Mouse (Mus musculus) erythroblast, embryonic 14.5 days (primary cell): ENCODE measurements around the gene Gm4756. TPM values are rescaled to one million over a fixed set of nuclear protein-coding genes. Genes with fewer than 3 reads are reported as not detected.
A peak's percentile ranks its signal among the peaks of the same experiment; 100 is the strongest.

Experiments used
- H3K27me3 ChIP-seq: 2 replicates; pipeline ENCODE4 v1.6.1; 2012; ENCODE audit warnings: inconsistent platforms; ENCODE audit not compliant: control insufficient read depth
- H3K36me3 ChIP-seq: 2 replicates; pipeline ENCODE4 v1.6.1; 2012; ENCODE audit warnings: mild to moderate bottlenecking, inconsistent platforms; ENCODE audit not compliant: control insufficient read depth
- H3K4me1 ChIP-seq: 2 replicates; pipeline ENCODE4 v1.6.1; 2012; ENCODE audit warnings: inconsistent platforms; ENCODE audit not compliant: control insufficient read depth
- H3K4me3 ChIP-seq: replicated peaks from 2 replicates; pipeline ENCODE3; 2012; ENCODE audit warnings: moderate library complexity, mild to moderate bottlenecking, inconsistent platforms
- H3K9me3 ChIP-seq: 2 replicates; pipeline ENCODE4 v1.6.1; 2012; ENCODE audit warnings: low read length, inconsistent platforms, mixed read lengths; ENCODE audit not compliant: control insufficient read depth
- GATA1 ChIP-seq: IDR thresholded peaks from 2 replicates; pipeline ENCODE4 v1.6.1; 2012; ENCODE audit warnings: low read length, inconsistent platforms, mixed read lengths
- TAL1 ChIP-seq: IDR thresholded peaks from 3 replicates; pipeline ENCODE4 v1.6.1; 2012; ENCODE audit warnings: low read length, inconsistent platforms, mixed read lengths
- polyA plus RNA-seq: library from polyadenylated mRNA; stranded (reverse); fragments of >175 nt; gene quantifications from 2 replicates; pipeline ENCODE4 v1.2.3, GENCODE M21; 2012

Gm4756 gene
- polyA plus RNA-seq, 1 experiment: not detected

GRCm38 (mm10) chr12:72664020-72664734 lies 14.7 kb upstream of the Gm4756 start:
- TF ChIP-seq GATA1: no peak
- no peak for TF ChIP-seq TAL1
- H3K27me3 ChIP-seq: no peaks in the 10 kb centered on the region
- no peaks in the 10 kb centered on the region for H3K9me3 ChIP-seq
- H3K36me3 ChIP-seq: no peaks in the 10 kb centered on the region
- H3K4me3 ChIP-seq: peak overlapping the region; percentile 68
- H3K4me1 ChIP-seq: peaks cover 16% of the 10 kb centered on the region

DNA sequence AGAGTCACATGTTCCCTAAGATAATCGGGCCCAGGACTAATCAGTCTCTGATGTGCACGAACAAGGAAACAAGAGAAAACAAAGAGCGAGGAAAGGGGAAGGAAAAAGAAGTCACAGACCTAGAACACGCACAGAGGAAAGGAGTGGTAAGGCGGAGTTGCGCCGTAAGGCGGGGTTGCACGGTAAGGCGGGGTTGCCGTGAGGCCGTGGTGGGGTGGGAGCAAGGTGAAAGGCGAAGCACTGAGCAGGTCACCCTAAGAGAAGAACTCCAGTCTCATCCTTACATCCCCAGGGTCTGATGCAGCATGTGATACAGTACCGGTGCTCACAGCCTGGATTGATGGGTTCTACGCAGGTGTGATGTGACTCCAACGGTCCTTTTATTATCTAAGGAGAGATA lies 6.3 kb upstream of the Gm4756 start:
- no peak for TF ChIP-seq GATA1
- TF ChIP-seq TAL1: no peak
- H3K27me3 ChIP-seq: no peaks in the 10 kb centered on the region
- no peaks in the 10 kb centered on the region; the same call in 1 of the 2 replicates for H3K36me3 ChIP-seq
- H3K9me3 ChIP-seq: no peaks in the 10 kb centered on the region
- H3K4me3 ChIP-seq: no peak overlapping the region
- H3K4me1 ChIP-seq: no peaks in the 10 kb centered on the region

DNA sequence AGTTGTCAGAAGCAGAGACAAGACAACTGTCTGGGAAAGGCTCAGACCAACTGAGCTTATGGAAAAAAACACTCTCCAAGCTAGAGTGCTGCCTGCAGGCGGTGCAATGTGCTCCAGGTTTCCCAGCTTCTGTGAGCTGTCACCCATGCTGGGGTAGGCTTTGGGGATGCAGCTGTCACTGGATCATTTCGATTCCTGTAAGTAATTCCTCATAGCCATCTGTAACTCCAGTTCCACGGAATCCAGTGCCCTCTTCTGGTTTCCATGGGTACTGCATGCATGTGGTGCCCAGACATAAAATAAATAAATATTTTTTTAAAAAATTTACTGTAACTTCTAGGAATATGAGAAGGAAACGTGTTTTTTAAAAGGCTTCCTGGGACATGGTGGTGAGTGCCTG lies 5.2 kb upstream of the Gm4756 start:
- TF ChIP-seq GATA1 (no peak), TAL1 (no peak)
- no peak overlapping the region for H3K4me3 ChIP-seq
- H3K4me1 ChIP-seq: no peaks in the 10 kb centered on the region
- no peaks in the 10 kb centered on the region; the same call in 1 of the 2 replicates for H3K36me3 ChIP-seq
- no peaks in the 10 kb centered on the region for H3K27me3 ChIP-seq
- no peaks in the 10 kb centered on the region for H3K9me3 ChIP-seq

DNA sequence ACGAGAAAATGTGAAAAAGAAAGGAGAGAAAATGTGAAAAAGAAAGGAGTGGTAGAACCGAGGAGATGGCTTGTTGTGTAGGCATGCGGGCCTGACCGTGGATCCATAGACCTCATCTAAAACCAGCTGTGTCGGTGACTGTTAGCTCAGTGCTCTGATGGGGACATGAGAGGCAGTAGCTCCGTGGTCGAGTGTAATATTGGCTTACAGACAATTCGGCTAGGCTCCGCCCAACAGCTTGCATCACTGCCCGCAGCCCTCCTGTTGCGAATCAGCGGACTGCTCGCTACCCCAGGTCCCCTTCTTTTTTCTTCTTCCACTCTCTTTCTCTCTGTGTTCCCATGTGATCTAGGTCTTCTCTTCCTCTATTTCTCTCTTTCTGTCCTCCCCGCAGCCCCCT lies 540 bp downstream of the Gm4756 start:
- Histone ChIP-seq H3K27me3 (no peaks in the 10 kb centered on the region), H3K9me3 (no peaks in the 10 kb centered on the region), H3K4me3 (no peak overlapping the region), H3K36me3 (no peaks in the 10 kb centered on the region), H3K4me1 (no peaks in the 10 kb centered on the region)
- TF ChIP-seq GATA1: no peak
- no peak for TF ChIP-seq TAL1

GRCm38 (mm10) chr12:72638025-72638424 lies 11.4 kb downstream of the Gm4756 start:
- Histone ChIP-seq H3K4me3 (no peak overlapping the region), H3K27me3 (no peaks in the 10 kb centered on the region), H3K9me3 (peaks cover 13% of the 10 kb centered on the region), H3K36me3 (no peaks in the 10 kb centered on the region), H3K4me1 (no peaks in the 10 kb centered on the region)
- no peak for TF ChIP-seq GATA1
- TF ChIP-seq TAL1: no peak

GRCm38 (mm10) chr12:72628751-72629150 lies 20.7 kb downstream of the Gm4756 start:
- Histone ChIP-seq H3K4me1 (no peaks in the 10 kb centered on the region), H3K4me3 (no peak overlapping the region)
- TF ChIP-seq GATA1: no peak
- no peak for TF ChIP-seq TAL1

GRCm38 (mm10) chr12:72622853-72623496 lies 26.5 kb downstream of the Gm4756 start:
- H3K9me3 ChIP-seq: no peaks in the 10 kb centered on the region
- H3K27me3 ChIP-seq: no peaks in the 10 kb centered on the region
- H3K4me1 ChIP-seq: no peaks in the 10 kb centered on the region; the same call in 1 of the 2 replicates
- no peaks in the 10 kb centered on the region for H3K36me3 ChIP-seq
- TF ChIP-seq GATA1 (no peak), TAL1 (no peak)
- H3K4me3 ChIP-seq: no peak overlapping the region

More at GRCm38 (mm10) chr12:72628751-72629150, 20.7 kb downstream of the Gm4756 start:
- Histone ChIP-seq H3K27me3 (no peaks in the 10 kb centered on the region), H3K36me3 (no peaks in the 10 kb centered on the region), H3K9me3 (no peaks in the 10 kb centered on the region)

DNA sequence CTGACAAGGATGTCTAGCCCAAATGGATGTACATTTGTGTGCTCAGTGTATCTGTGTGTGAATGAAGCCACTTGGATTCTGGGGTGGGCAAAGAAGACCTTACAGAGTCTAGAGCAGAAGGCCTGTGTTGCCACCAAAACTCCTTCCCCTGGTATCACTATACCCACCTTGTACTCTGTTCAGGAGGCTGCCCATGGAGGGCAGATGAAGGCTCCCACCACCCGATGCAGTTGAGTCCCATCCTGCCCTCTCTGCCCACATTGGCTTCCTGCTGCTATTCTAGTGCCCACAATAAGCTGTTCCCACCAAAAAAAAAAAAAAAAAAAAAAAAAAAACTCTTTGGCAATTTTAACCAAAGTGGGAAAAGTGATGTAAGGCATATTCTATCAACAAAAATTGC lies 28.0 kb downstream of the Gm4756 start:
- Histone ChIP-seq H3K4me3 (no peak overlapping the region), H3K36me3 (no peaks in the 10 kb centered on the region)

DNA sequence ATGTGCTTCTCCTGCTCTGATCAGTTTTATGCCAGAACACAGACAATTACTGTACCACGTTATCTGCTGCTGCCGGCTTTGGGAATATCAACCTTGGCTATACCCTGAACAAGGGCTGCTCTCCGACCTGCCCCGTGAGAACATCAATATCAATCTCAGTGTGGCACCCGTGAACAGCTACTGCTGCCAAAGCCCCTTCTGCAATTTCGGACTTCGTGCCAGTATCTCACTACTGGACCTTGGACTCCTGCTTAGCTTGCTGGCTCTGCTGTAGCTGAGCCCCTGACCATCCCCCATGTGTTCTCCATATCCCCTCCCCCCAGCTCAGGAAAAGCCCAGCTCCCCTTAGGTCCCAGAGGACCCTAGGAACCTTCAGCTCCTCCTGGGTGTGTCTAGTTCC lies 28.6 kb downstream of the Gm4756 start:
- Histone ChIP-seq H3K4me1 (no peaks in the 10 kb centered on the region; the same call in 1 of the 2 replicates), H3K4me3 (no peak overlapping the region), H3K27me3 (no peaks in the 10 kb centered on the region), H3K9me3 (no peaks in the 10 kb centered on the region), H3K36me3 (no peaks in the 10 kb centered on the region)
- TF ChIP-seq GATA1 (no peak), TAL1 (no peak)

More for the DNA sequence above, 28.0 kb downstream of the Gm4756 start:
- Histone ChIP-seq H3K9me3 (no peaks in the 10 kb centered on the region), H3K4me1 (no peaks in the 10 kb centered on the region; the same call in 1 of the 2 replicates), H3K27me3 (no peaks in the 10 kb centered on the region)
- TF ChIP-seq TAL1: no peak
- TF ChIP-seq GATA1: no peak
